24 mouse cellular contexts compared by ENCODE assay signal in genomic region chrX:12832709-12833108, GRCm38 (mm10).
DNase-seq lines count a peak whose midpoint lies in the region; ATAC-seq and TF ChIP-seq lines count a peak whose summit lies in the region.
"Had no signal": no experiment of that assay in that cellular context is flagged by ENCODE, and none has a peak within 500 bp of the region (broad histone marks: within the 10 kb centered on the region; RNA-seq: fewer than 3 reads in every experiment).

No protein-coding gene starts in this region.

- peaks cover 0 to 14% of the 10 kb centered on the region in 2 experiments; a peak in 2 of 4 replicates for H3K36me3 ChIP-seq in MEL (ENCODE audit: control insufficient read depth in 1 of 2, insufficient read depth in 2 of 2, low read length in 2 of 2)
- H3K36me3 ChIP-seq: embryonic facial prominence, embryonic 13.5 days; forebrain, embryonic 12.5 days; G1E; heart, embryonic 15.5 days; hindbrain, embryonic 10.5 days; intestine, embryonic 15.5 days had no signal

- H3K27ac ChIP-seq in MEL (ENCODE audit: control insufficient read depth, low read depth, low read length) = peak overlapping the region; percentile 42; the same call in 1 of the 2 replicates
- H3K27ac ChIP-seq: embryonic facial prominence, embryonic 13.5 days; forebrain, embryonic 12.5 days; heart, embryonic 15.5 days; hindbrain, embryonic 10.5 days; hindbrain, embryonic 14.5 days; intestine, embryonic 15.5 days had no signal

- TF ChIP-seq POLR2A in MEL (IDR thresholded peaks at IDR 0.05; ENCODE audit: control insufficient read depth in 1 of 2, insufficient read depth in 1 of 2, low read depth in 1 of 2, low read length in 2 of 2, poor library complexity in 1 of 2) = no peak

- DNase-seq in 416B (ENCODE audit: low read depth) = peak; percentile 79
- DNase-seq in MEL (ENCODE audit: low read depth, low spot score) = peak; percentile 54
- DNase-seq in cerebellum, adult 18-20 months = no peak
- DNase-seq in right cerebral cortex, postnatal 4 days = no peak
- no peak for DNase-seq in adrenal gland, postnatal 4 days (ENCODE audit: low spot score in 2 of 2)
- DNase-seq: adrenal gland, postnatal 10 days; B cell, adult 2 months; cerebellum, adult 11 months; cerebellum, adult 9-10 months; cerebellum, postnatal 25 days; gastrocnemius, postnatal 25 days; heart, adult 18-20 months; heart, postnatal 14 days had no signal

- H3K27me3 ChIP-seq in MEL (ENCODE audit: control insufficient read depth in 1 of 2, insufficient read depth in 2 of 2, low read length in 2 of 2) = no peaks in the 10 kb centered on the region
- H3K27me3 ChIP-seq: embryonic facial prominence, embryonic 13.5 days; forebrain, embryonic 12.5 days; heart, embryonic 15.5 days; intestine, embryonic 15.5 days had no signal

- no peak overlapping the region for H3K9ac ChIP-seq in MEL (ENCODE audit: control insufficient read depth, low read depth, low read length, poor library complexity, severe bottlenecking)
- H3K9ac ChIP-seq: embryonic facial prominence, embryonic 13.5 days; forebrain, embryonic 12.5 days; heart, embryonic 15.5 days; hindbrain, embryonic 14.5 days; intestine, embryonic 15.5 days had no signal

- ATAC-seq in common myeloid progenitor, adult 5-6 weeks (replicated peaks; ENCODE audit: low read depth, poor library complexity, severe bottlenecking) = peak; percentile 62
- ATAC-seq in megakaryocyte, adult 5-6 weeks (ENCODE audit: poor library complexity, severe bottlenecking) = peak; percentile 76
- ATAC-seq: CD4-positive, CD25-positive, alpha-beta regulatory T cell, adult 4 months; forebrain, embryonic 16.5 days; intestine, embryonic 15.5 days had no signal

- no peak for TF ChIP-seq CTCF in MEL (IDR thresholded peaks at IDR 0.05 in 2 of 3, conservative IDR thresholded peaks at IDR 0.05 in 1 of 3; ENCODE audit: control insufficient read depth in 1 of 3, insufficient read depth in 1 of 3, low read depth in 2 of 3, low read length in 3 of 3, poor library complexity in 1 of 3, severe bottlenecking in 1 of 3)

- peaks cover 4 to 20% of the 10 kb centered on the region in 2 experiments for H3K4me1 ChIP-seq in MEL (ENCODE audit: control insufficient read depth in 1 of 2, insufficient read depth in 2 of 2, low read length in 2 of 2)
- H3K4me1 ChIP-seq: embryonic facial prominence, embryonic 13.5 days; hindbrain, embryonic 10.5 days; intestine, embryonic 15.5 days had no signal

- TF ChIP-seq EP300 in MEL (IDR thresholded peaks at IDR 0.05; ENCODE audit: low read depth in 1 of 2, low read length in 2 of 2) = 0 out of 4 replicates have a peak, but pooled peaks of 1 of the 2 experiments have one; percentile 16

- H3K4me3 ChIP-seq in MEL (ENCODE audit: control insufficient read depth in 1 of 2, insufficient read depth in 1 of 2, low read depth in 2 of 2, low read length in 2 of 2) = no peak overlapping the region
- H3K4me3 ChIP-seq: embryonic facial prominence, embryonic 13.5 days; forebrain, embryonic 12.5 days; heart, embryonic 15.5 days; hindbrain, embryonic 10.5 days; intestine, embryonic 15.5 days had no signal

- H3K79me2 ChIP-seq in MEL (ENCODE audit: control insufficient read depth, insufficient read depth, low read length, poor library complexity) = no peaks in the 10 kb centered on the region

- no peak for TF ChIP-seq RAD21 in MEL (IDR thresholded peaks at IDR 0.05; ENCODE audit: low read depth, low read length)

- H3K9me3 ChIP-seq in MEL (replicated peaks; ENCODE audit: insufficient read depth, low read length) = no peaks in the 10 kb centered on the region
- H3K9me3 ChIP-seq: embryonic facial prominence, embryonic 13.5 days; forebrain, embryonic 12.5 days; G1E; heart, embryonic 15.5 days; hindbrain, embryonic 10.5 days; intestine, embryonic 15.5 days had no signal

TF ChIP-seq in MEL, 35 proteins besides CTCF, POLR2A, EP300 and RAD21:
- TF ChIP-seq ZKSCAN1 (IDR thresholded peaks at IDR 0.05; ENCODE audit: low read depth, low read length) (no peak), HCFC1 (IDR thresholded peaks at IDR 0.05; ENCODE audit: low read depth, low read length) (0 out of 2 replicates have a peak, but pooled peaks have one; percentile 25)

Comparison
In these comparisons a context has a peak if more than half of its experiments do, and no peak if none do; other contexts are left out.
1. DNase-seq: peak in 416B (single experiment) and MEL (single experiment); none in cerebellum, adult 18-20 months (0 of 2), right cerebral cortex, postnatal 4 days (single experiment) and adrenal gland, postnatal 4 days (0 of 2).